ENCODE assay signal across 19 mouse cellular contexts in genomic region chr1:186677614-186678013, GRCm38 (mm10).
"Had no signal": no experiment of that assay in that cellular context is flagged by ENCODE, and none has a peak within 500 bp of the region (broad histone marks: within the 10 kb centered on the region; RNA-seq: fewer than 3 reads in every experiment).

No protein-coding gene starts in this region.

- H3K4me2 ChIP-seq: kidney, embryonic 15.5 days; liver, embryonic 15.5 days; lung, embryonic 15.5 days; midbrain, embryonic 12.5 days; midbrain, embryonic 15.5 days; neural tube, embryonic 12.5 days; neural tube, embryonic 15.5 days had no signal

- H3K27me3 ChIP-seq: kidney, embryonic 15.5 days; liver, embryonic 15.5 days; lung, embryonic 15.5 days; midbrain, embryonic 12.5 days; midbrain, embryonic 15.5 days; neural tube, embryonic 12.5 days; neural tube, embryonic 15.5 days had no signal

- H3K9me3 ChIP-seq: kidney, embryonic 15.5 days; liver, embryonic 15.5 days; lung, embryonic 15.5 days; midbrain, embryonic 12.5 days; midbrain, embryonic 15.5 days; neural tube, embryonic 12.5 days; neural tube, embryonic 15.5 days had no signal

- H3K4me1 ChIP-seq: liver, embryonic 15.5 days; midbrain, embryonic 15.5 days had no signal

- ATAC-seq: midbrain, embryonic 15.5 days had no signal

- DNase-seq: kidney, postnatal 10 days; layer of hippocampus, postnatal 36 days; lung, adult 18-20 months; lung, postnatal 10 days; lung, postnatal 36 days; right cerebral cortex, adult 18-20 months; right cerebral cortex, postnatal 14 days; right cerebral cortex, postnatal 4 days; thymus, adult 2 months; thymus, postnatal 25 days had no signal

- H3K27ac ChIP-seq: kidney, embryonic 15.5 days; left cerebral cortex, adult 2 months; liver, embryonic 15.5 days; lung, embryonic 15.5 days; midbrain, embryonic 12.5 days; midbrain, embryonic 15.5 days; neural tube, embryonic 12.5 days; neural tube, embryonic 15.5 days; stomach, postnatal 0 days had no signal

- H3K4me3 ChIP-seq: kidney, embryonic 15.5 days; left cerebral cortex, adult 2 months; liver, embryonic 15.5 days; lung, embryonic 15.5 days; midbrain, embryonic 12.5 days; midbrain, embryonic 15.5 days; neural tube, embryonic 12.5 days; neural tube, embryonic 15.5 days had no signal

- H3K36me3 ChIP-seq: kidney, embryonic 15.5 days; liver, embryonic 15.5 days; midbrain, embryonic 12.5 days; midbrain, embryonic 15.5 days; neural tube, embryonic 12.5 days; neural tube, embryonic 15.5 days had no signal

- H3K9ac ChIP-seq: kidney, embryonic 15.5 days; liver, embryonic 15.5 days; lung, embryonic 15.5 days; midbrain, embryonic 12.5 days; midbrain, embryonic 15.5 days; neural tube, embryonic 12.5 days; neural tube, embryonic 15.5 days had no signal
